Mouse (Mus musculus) embryonic facial prominence, embryonic 14.5 days (tissue): ENCODE results near the gene Rpl26. TPM values are rescaled to one million over a fixed set of nuclear protein-coding genes. Genes with fewer than 3 reads are reported as not detected.

Experiments
- ATAC-seq: fragments of 200-750 bp; cut with Nextera tagmentation; 2 replicates; pipeline ENCODE4 v1.8.0; 2017; ENCODE audit warnings: low read depth, moderate number of reproducible peaks, moderate TSS enrichment
- DNase-seq: peaks from one replicate; pipeline ENCODE4 v3.0.0-alpha.2; 2015; ENCODE audit warnings: low spot score
- H3K27ac ChIP-seq: fragments of 300-500 bp; sonication (generic); replicated peaks from 2 replicates; pipeline ENCODE4 v1.5.1; 2014; ENCODE audit warnings: low read depth, mild to moderate bottlenecking, low read length, moderate library complexity
- H3K27me3 ChIP-seq: fragments of 300-500 bp; sonication (generic); replicated peaks from 2 replicates; pipeline ENCODE4 v1.6.1; 2014; ENCODE audit warnings: low read length; ENCODE audit not compliant: control insufficient read depth, insufficient read depth
- H3K36me3 ChIP-seq: fragments of 300-500 bp; sonication (generic); 2 replicates; pipeline ENCODE4 v1.6.1; 2014; ENCODE audit warnings: low read length, mixed read lengths; ENCODE audit not compliant: control insufficient read depth, insufficient read depth
- H3K4me1 ChIP-seq: fragments of 300-500 bp; sonication (generic); 2 replicates; pipeline ENCODE4 v1.6.1; 2014; ENCODE audit warnings: antibody characterized with exemption, low read length; ENCODE audit not compliant: control insufficient read depth, insufficient read depth
- H3K4me2 ChIP-seq: fragments of 300-500 bp; sonication (generic); 2 replicates; pipeline ENCODE4 v1.6.1; 2014; ENCODE audit warnings: low read depth, mild to moderate bottlenecking, low read length, moderate library complexity, mixed read lengths
- H3K4me3 ChIP-seq: fragments of 300-500 bp; sonication (generic); 2 replicates; pipeline ENCODE4 v1.5.1; 2014; ENCODE audit warnings: low read depth, mild to moderate bottlenecking, low read length
- H3K9ac ChIP-seq: fragments of 300-500 bp; sonication (generic); 2 replicates; pipeline ENCODE4 v1.6.1; 2014; ENCODE audit warnings: low read depth, mild to moderate bottlenecking, low read length, moderate library complexity, mixed read lengths
- H3K9me3 ChIP-seq: fragments of 300-500 bp; sonication (generic); 2 replicates; pipeline ENCODE4 v1.6.1; 2016; ENCODE audit warnings: low read length; ENCODE audit not compliant: control insufficient read depth
- WGBS: fragments of 180-500 bp; shearing (Covaris S2); extraction: QIAGEN DNeasy Blood & Tissue Kit; methylation state at CpG from one replicate; pipeline ENCODE4 v1.1.7; 2014; 5-methylcytosine and 5-hydroxymethylcytosine counted together
- polyA plus RNA-seq: library from polyadenylated mRNA; unstranded; fragments of >200 nt; fragmentation: Nextera tagmentation; extraction: Ambion mirVana; gene quantifications from 2 replicates; pipeline ENCODE4 v1.2.1, GENCODE M21; 2014

Gene Rpl26
- polyA plus RNA-seq, 1 experiment from 2014 or later = 1,233 TPM

DNA sequence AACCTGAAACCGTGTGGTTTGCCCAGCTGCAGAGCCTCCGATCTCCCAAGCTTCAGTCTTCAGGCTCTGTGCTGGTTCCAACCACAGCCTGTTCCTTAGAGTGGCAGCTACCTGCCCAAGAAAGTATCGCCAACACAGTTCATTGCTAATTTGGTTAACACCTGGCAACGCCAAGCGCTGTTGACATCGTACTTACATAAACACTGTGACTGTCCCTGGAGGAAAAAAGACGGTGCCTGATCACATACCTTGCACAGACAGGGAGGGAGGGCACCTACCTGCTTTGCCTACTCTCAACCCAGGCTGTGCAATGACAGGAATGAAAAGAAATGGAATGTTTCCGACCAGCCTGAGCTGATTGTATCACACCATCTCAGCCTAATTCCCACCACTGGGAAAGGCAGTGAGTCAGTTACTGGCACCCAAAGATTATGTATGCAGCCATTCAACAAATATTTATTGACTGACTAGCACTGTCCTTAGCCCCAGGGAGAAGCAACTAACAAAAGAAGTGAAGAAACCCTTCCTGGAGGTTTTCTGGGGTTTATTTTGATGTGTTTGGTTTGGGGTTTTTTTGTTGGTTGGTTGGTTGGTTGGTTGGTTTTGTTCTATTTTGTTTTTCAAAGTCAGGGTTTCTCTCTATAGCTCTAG lies 41.3 kb upstream of the Rpl26 start:
- Histone ChIP-seq H3K9ac (no peak overlapping the region), H3K27me3 (no peaks in the 10 kb centered on the region; the same call in 1 of the 2 replicates), H3K27ac (no peak overlapping the region), H3K4me1 (no peaks in the 10 kb centered on the region), H3K36me3 (no peaks in the 10 kb centered on the region), H3K9me3 (no peaks in the 10 kb centered on the region), H3K4me3 (no peak overlapping the region), H3K4me2 (no peak overlapping the region)
- 76% methylated on average over 8 of the region's 8 CpGs for WGBS
- DNase-seq (no peak), ATAC-seq (no peak)

DNA sequence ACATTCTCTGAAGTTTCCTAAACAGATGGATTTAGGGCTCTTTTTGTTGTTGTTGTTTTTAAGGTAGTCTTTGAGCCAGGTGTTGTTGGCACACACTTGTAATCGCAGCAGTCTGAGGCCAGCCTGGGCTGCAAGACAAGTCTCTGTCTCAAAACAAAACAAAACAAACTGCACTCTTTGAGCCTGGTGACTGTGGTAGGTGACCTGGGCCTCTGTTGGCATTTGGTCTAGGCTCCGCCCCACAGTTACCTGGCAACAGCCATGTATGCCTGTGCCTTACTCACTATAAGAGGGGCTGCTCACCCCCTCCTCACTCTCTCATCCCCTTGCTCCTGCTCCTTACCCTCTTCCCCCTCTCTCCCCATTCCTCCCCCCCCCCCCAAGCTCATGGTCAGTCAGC lies 39.1 kb upstream of the Rpl26 start:
- no peak overlapping the region for H3K9ac ChIP-seq
- no peaks in the 10 kb centered on the region for H3K36me3 ChIP-seq
- H3K27me3 ChIP-seq = no peaks in the 10 kb centered on the region
- 68% methylated on average over 2 of the region's 2 CpGs for WGBS
- no peak for DNase-seq
- ATAC-seq = no peak
- H3K9me3 ChIP-seq = no peaks in the 10 kb centered on the region
- no peak overlapping the region for H3K4me3 ChIP-seq
- H3K4me1 ChIP-seq = no peaks in the 10 kb centered on the region
- no peak overlapping the region for H3K4me2 ChIP-seq
- H3K27ac ChIP-seq = no peak overlapping the region

DNA sequence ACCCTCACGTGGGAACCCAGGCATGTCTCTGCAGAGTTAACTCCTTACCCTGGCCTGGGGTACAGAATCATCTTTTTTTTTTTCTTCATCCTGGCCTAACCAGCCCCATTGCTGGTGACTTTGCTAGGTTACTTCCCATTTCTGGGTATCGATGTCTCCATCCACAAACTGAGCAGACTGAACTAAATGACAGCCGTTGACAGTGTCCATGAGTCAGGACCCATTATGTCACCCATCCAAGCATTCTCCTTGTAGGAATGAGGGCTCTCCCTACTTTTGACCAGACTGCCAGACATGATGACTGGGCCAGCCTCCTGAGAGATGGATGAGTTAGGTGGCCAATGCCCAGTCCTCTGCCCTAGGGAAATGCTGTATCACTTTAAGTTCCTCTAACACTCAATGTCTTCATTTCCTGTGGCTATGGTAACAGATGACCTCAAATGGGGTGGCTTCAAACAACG lies 37.7 kb upstream of the Rpl26 start:
- WGBS = 73% methylated on average over 4 of the region's 4 CpGs
- no peak overlapping the region for H3K4me3 ChIP-seq
- H3K4me2 ChIP-seq = no peak overlapping the region
- no peaks in the 10 kb centered on the region for H3K36me3 ChIP-seq
- H3K4me1 ChIP-seq = no peaks in the 10 kb centered on the region
- no peaks in the 10 kb centered on the region for H3K27me3 ChIP-seq
- no peak overlapping the region for H3K27ac ChIP-seq
- H3K9ac ChIP-seq = no peak overlapping the region
- no peak for DNase-seq
- no peak for ATAC-seq
- H3K9me3 ChIP-seq = no peaks in the 10 kb centered on the region

DNA sequence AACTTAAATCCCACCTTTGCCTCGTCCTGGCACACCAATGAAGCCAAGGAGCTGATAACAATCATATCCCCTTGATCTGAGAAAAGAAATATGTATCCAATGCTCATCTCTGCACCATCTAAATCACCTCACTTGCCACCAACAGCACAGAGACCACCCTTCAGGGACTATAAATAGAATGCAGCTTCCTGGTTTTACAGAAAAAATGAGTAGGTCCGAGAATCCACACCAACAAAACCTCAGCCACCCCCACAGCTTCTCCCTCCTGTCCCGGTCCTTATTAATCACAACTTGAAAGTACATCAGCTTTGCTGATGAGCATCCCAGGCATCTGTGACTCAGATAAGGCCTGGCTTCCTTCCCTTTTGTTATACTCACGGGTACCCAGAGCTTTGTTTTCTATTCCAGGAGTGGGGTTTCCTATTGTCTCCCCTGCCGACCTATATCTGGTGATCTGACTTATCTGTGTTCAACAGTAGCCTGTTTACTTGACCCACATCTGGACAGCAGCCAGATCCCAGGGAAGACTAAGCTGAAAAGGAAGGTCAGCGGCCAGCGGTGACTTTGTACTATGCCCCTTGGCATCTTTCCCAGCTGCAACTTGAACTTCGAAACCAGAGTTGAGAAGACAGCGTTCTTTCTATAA lies 36.7 kb upstream of the Rpl26 start:
- Histone ChIP-seq H3K4me3 (no peak overlapping the region), H3K36me3 (no peaks in the 10 kb centered on the region), H3K27me3 (no peaks in the 10 kb centered on the region), H3K4me2 (no peak overlapping the region), H3K9ac (no peak overlapping the region), H3K4me1 (no peaks in the 10 kb centered on the region), H3K9me3 (no peaks in the 10 kb centered on the region), H3K27ac (no peak overlapping the region; the same call in 1 of the 2 replicates)
- whole genome bisulfite sequencing = 45% methylated on average over 9 of the region's 9 CpGs
- DNase-seq (peak; percentile 65), ATAC-seq (0 out of 2 replicates have a peak, but pooled peaks have one; percentile 6)

DNA sequence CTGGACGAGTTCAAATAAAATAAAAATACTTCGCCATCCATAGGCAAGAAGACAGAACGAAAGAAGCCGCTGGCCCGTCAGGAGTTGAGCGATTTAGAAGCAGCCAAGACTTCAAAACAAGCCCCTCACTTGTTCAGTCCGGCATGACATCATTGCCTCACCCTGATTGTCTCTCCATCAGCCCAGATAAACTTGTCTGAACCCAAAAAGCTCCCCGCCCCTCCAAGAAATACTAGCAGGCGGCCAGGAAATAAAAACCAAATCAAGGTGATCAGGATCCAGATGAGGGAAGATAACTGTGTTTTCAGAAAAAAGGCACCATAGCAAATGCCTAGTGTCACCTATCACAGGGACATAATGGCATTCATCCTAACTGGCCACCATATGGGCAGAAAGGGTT lies 30.1 kb upstream of the Rpl26 start:
- no peak overlapping the region for H3K4me3 ChIP-seq
- H3K9ac ChIP-seq = no peak overlapping the region
- H3K36me3 ChIP-seq = no peaks in the 10 kb centered on the region
- WGBS = 83% methylated on average over 9 of the region's 9 CpGs
- H3K27ac ChIP-seq = no peak overlapping the region
- H3K27me3 ChIP-seq = no peaks in the 10 kb centered on the region
- ATAC-seq (no peak), DNase-seq (no peak)
- no peaks in the 10 kb centered on the region for H3K9me3 ChIP-seq
- H3K4me2 ChIP-seq = no peak overlapping the region
- no peaks in the 10 kb centered on the region for H3K4me1 ChIP-seq

DNA sequence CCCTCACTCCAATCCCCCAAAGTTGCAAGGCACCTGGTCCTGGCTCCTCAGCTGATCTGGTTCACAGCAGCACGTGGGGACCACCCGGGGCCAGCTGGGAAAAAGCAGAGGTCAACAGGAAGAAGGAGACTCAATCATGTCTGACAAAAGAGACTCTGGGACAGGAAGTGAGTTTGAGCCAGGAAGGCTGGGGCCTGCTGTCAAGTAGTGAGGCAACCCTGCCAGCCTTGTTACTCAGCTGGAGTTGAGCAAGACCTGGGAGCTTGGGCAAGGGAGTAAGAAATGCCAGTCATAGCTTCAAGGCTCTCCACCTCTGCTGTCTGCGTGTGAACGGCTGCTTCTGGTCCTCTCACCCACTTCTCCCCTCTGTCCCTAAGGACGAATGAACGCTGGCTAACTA lies 29.6 kb upstream of the Rpl26 start, which contains the start of gene Ndel1:
TSS of gene Ndel1 (minus strand) at position 111 of the 400 bp plus-strand sequence.
- DNase-seq (peak; percentile 40), ATAC-seq (no peak)
- Histone ChIP-seq H3K36me3 (no peaks in the 10 kb centered on the region), H3K27me3 (no peaks in the 10 kb centered on the region), H3K9me3 (no peaks in the 10 kb centered on the region), H3K9ac (no peak within 1 kb of the TSS), H3K4me1 (no peaks in the 10 kb centered on the region), H3K4me2 (no peak within 1 kb of the TSS), H3K4me3 (no peak within 1 kb of the TSS), H3K27ac (no peak within 1 kb of the TSS)
- 49% methylated on average over 6 of the region's 6 CpGs for WGBS

DNA sequence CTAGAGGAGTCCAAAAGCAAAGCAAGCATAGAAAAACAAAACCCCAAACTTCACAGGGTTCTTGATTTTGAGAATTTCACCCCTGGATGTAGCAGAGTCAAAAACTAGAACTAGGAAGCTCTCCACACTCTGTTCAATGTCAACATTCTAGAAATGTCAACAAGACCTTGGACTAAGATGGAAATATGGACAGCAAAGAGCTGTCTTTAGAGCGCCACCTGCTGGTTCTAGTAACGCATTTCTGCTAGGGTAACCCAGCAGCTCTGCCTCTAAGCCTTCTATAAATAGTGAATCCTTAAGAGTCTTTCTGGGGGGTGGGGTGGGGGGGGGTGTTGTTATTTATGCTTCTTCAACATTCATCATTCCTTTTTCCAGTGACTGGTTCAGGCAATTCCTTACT lies 26.5 kb upstream of the Rpl26 start:
- H3K4me3 ChIP-seq = no peak overlapping the region
- H3K4me1 ChIP-seq = no peaks in the 10 kb centered on the region
- no peak for ATAC-seq
- no peaks in the 10 kb centered on the region for H3K9me3 ChIP-seq
- H3K27me3 ChIP-seq = no peaks in the 10 kb centered on the region
- no peaks in the 10 kb centered on the region for H3K36me3 ChIP-seq
- WGBS = 0% methylated on average over 2 of the region's 2 CpGs
- no peak overlapping the region for H3K27ac ChIP-seq
- H3K4me2 ChIP-seq = no peak overlapping the region
- no peak overlapping the region for H3K9ac ChIP-seq
- peak; percentile 82 for DNase-seq

DNA sequence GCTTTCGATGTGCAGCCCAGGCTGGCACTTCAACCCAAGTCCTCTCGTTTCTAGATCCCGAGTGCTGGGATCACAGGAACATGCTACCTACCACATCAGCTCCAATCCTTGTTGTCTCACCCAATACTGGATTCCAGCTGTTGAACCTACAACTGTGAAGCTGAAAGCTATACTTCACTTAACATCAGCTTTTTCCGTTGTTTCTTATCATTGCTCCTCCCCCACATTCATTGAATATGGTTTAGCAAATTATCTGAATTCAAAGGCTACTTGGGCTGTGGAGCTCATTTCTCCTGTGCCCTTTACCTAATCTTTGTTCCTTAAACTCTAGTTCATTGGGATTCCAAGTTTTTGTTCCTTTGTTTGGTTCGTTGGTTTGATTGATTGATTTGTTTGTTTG lies 22.6 kb upstream of the Rpl26 start:
- Histone ChIP-seq H3K27me3 (no peaks in the 10 kb centered on the region), H3K4me3 (no peak overlapping the region), H3K9ac (no peak overlapping the region), H3K36me3 (no peaks in the 10 kb centered on the region), H3K4me2 (no peak overlapping the region), H3K27ac (no peak overlapping the region), H3K4me1 (no peaks in the 10 kb centered on the region), H3K9me3 (no peaks in the 10 kb centered on the region)
- WGBS = 90% methylated on average over 5 of the region's 5 CpGs
- DNase-seq = no peak
- no peak for ATAC-seq

DNA sequence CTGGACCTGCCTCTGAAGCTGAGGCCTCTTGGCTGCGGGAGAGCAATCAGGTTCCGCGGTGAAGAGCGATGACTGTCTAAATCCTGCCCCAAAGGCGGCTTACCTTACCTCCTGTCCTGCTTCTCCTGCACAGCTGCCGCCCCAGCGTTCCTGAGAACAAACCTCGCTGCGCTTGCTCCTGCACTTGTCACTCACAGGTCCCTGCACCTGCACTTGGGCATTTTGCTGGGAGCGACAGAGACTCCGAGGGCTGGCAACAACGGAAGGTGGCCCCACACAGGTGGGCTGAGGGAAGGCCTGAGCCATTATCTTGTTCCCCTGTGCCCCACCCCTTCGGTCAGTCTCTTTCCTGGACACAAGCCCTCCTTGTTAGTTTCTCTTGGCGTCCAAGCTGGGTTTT lies 19.3 kb upstream of the Rpl26 start:
- no peaks in the 10 kb centered on the region for H3K4me1 ChIP-seq
- H3K4me3 ChIP-seq = no peak overlapping the region
- no peaks in the 10 kb centered on the region for H3K36me3 ChIP-seq
- no peak for ATAC-seq
- no peak for DNase-seq
- no peaks in the 10 kb centered on the region for H3K9me3 ChIP-seq
- H3K27ac ChIP-seq = no peak overlapping the region
- WGBS = 19% methylated on average over 14 of the region's 14 CpGs
- H3K4me2 ChIP-seq = no peak overlapping the region
- H3K9ac ChIP-seq = no peak overlapping the region
- no peaks in the 10 kb centered on the region for H3K27me3 ChIP-seq
